Mouse (Mus musculus) midbrain, postnatal 0 days (tissue): ENCODE measurements at regions not wholly inside any gene's neighbourhood (a gene's known extent, or its start where the extent isn't known, plus 50 kb on each side); places are given as distances from the start of the nearest gene placed in this dataset.

Experiments
- ATAC-seq: fragments of 200-750 bp; cut with Nextera tagmentation; 2 replicates; pipeline ENCODE4 v1.8.0; 2017; ENCODE audit warnings: moderate number of reproducible peaks, mild to moderate bottlenecking, moderate TSS enrichment, moderate library complexity; ENCODE audit not compliant: low FRiP score
- DNase-seq: peaks from one replicate; pipeline ENCODE4 v3.0.0-alpha.2; 2015; ENCODE audit warnings: low spot score
- H3K27ac ChIP-seq: fragments of 300-500 bp; sonication (generic); 2 replicates; pipeline ENCODE4 v1.5.1; 2014; ENCODE audit warnings: low read depth, mild to moderate bottlenecking, low read length, mixed read lengths
- H3K27me3 ChIP-seq: fragments of 300-500 bp; sonication (generic); 2 replicates; pipeline ENCODE4 v1.6.1; 2014; ENCODE audit warnings: low read length, control low read depth, mixed read lengths; ENCODE audit not compliant: insufficient read depth
- H3K36me3 ChIP-seq: fragments of 300-500 bp; sonication (generic); 2 replicates; pipeline ENCODE4 v1.6.1; 2014; ENCODE audit warnings: low read length, control low read depth, mixed read lengths; ENCODE audit not compliant: insufficient read depth
- H3K4me1 ChIP-seq: fragments of 300-500 bp; sonication (generic); 2 replicates; pipeline ENCODE4 v1.6.1; 2014; ENCODE audit warnings: mild to moderate bottlenecking, control low read depth, antibody characterized with exemption, low read length, mixed read lengths; ENCODE audit not compliant: insufficient read depth
- H3K4me2 ChIP-seq: fragments of 300-500 bp; sonication (generic); 2 replicates; pipeline ENCODE4 v1.6.1; 2014; ENCODE audit warnings: low read depth, mild to moderate bottlenecking, low read length, mixed read lengths; ENCODE audit not compliant: poor library complexity, severe bottlenecking
- H3K4me3 ChIP-seq: fragments of 300-500 bp; sonication (generic); 2 replicates; pipeline ENCODE4 v1.5.1; 2014; ENCODE audit warnings: low read depth, mild to moderate bottlenecking, low read length, moderate library complexity
- H3K9ac ChIP-seq: fragments of 300-500 bp; sonication (generic); replicated peaks from 2 replicates; pipeline ENCODE4 v1.6.1; 2014; ENCODE audit warnings: mild to moderate bottlenecking, low read length, moderate library complexity, mixed read lengths; ENCODE audit not compliant: poor library complexity, severe bottlenecking
- H3K9me3 ChIP-seq: fragments of 300-500 bp; sonication (generic); 2 replicates; pipeline ENCODE4 v1.6.1; 2016; ENCODE audit warnings: low read length, control low read depth
- CTCF ChIP-seq: IDR thresholded peaks from 2 replicates; pipeline ENCODE4 v1.5.1; 2016; ENCODE audit warnings: antibody characterized with exemption, mild to moderate bottlenecking
- WGBS: fragments of 180-500 bp; shearing (Covaris S2); extraction: QIAGEN DNeasy Blood & Tissue Kit; methylation state at CpG from one replicate; pipeline ENCODE4 v1.1.7; 2014; 5-methylcytosine and 5-hydroxymethylcytosine counted together

DNA sequence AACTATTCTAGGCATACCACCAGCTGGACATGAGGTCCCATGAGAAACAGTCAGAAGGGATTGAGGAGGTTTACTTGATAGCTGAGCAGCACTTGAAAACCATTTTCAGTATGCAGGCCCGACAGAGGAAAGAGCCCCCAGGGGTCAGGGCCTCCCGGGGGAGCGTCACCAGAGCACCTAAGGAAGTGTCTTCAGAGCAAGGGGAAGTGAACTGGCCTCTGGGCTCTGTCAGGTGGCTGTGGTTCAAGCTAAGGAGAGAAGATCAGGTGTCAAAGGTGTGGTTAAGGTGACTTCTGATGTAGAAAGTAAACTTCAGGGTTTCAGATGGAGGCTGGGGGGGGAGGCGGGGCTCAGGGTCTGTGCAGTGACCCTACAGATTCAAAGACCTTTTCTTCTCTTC lies 57.3 kb downstream of the Bhlhe40 start:
- 59% methylated on average over 4 of the region's 4 CpGs for WGBS
- ATAC-seq (no peak), DNase-seq (no peak)
- Histone ChIP-seq H3K4me2 (no peak overlapping the region), H3K9me3 (no peaks in the 10 kb centered on the region), H3K36me3 (no peaks in the 10 kb centered on the region), H3K4me3 (no peak overlapping the region), H3K9ac (no peak overlapping the region), H3K4me1 (no peaks in the 10 kb centered on the region), H3K27ac (no peak overlapping the region), H3K27me3 (no peaks in the 10 kb centered on the region)
- no peak for TF ChIP-seq CTCF

DNA sequence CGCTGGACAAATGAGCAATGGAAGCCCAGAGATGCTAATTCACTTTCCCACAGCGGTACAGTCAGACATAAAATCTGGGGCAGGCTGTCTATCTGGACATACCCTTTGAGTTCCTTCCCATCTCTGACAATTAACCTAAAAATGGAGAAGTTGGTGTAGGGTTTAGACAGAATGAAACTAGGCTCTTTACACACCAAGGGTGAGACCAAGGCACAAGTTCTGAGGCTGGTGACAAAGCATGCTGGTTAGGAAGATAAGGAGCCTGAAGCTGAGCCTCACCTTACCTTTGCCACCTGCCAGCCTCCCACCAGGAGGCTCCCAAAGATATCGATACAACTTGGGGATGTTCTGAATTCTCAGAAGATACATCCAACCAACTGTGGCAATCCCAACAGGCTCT lies 58.5 kb downstream of the Bhlhe40 start:
- DNase-seq, result no peak
- 93% methylated on average over 3 of the region's 3 CpGs for WGBS
- no peaks in the 10 kb centered on the region for H3K36me3 ChIP-seq

DNA sequence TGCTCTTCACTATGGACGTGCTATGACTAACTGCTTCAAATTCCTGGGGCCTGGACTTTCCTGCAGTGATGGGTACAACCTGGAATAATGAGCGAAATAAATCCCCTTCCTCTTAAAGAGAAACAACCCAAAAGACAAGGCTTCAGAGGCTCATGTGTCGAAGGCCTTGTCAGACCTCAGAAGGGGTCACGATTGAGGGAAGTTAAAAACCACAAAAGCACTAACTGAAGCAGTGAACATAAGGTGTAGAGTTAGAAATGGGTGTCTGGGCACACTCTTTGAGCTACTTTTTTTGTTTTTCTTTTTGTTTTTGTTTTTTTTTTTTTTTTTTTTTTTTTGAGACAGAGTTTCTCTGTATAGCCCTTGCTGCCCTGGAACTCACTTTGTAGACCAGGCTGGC lies 59.5 kb downstream of the Bhlhe40 start:
- Histone ChIP-seq H3K36me3 (no peaks in the 10 kb centered on the region), H3K27me3 (no peaks in the 10 kb centered on the region), H3K9me3 (no peaks in the 10 kb centered on the region), H3K27ac (no peak overlapping the region), H3K4me1 (no peaks in the 10 kb centered on the region), H3K4me2 (no peak overlapping the region), H3K4me3 (no peak overlapping the region), H3K9ac (no peak overlapping the region)
- ATAC-seq (no peak), DNase-seq (no peak)
- TF ChIP-seq CTCF, result no peak
- 83% methylated on average over 4 of the region's 4 CpGs for WGBS

More for the DNA sequence above, 58.5 kb downstream of the Bhlhe40 start:
- no peaks in the 10 kb centered on the region for H3K27me3 ChIP-seq
- TF ChIP-seq CTCF, result no peak
- H3K27ac ChIP-seq, result no peak overlapping the region
- H3K9me3 ChIP-seq, result no peaks in the 10 kb centered on the region
- H3K4me3 ChIP-seq, result no peak overlapping the region
- no peak overlapping the region for H3K4me2 ChIP-seq
- ATAC-seq, result no peak
- no peaks in the 10 kb centered on the region for H3K4me1 ChIP-seq
- no peak overlapping the region for H3K9ac ChIP-seq

DNA sequence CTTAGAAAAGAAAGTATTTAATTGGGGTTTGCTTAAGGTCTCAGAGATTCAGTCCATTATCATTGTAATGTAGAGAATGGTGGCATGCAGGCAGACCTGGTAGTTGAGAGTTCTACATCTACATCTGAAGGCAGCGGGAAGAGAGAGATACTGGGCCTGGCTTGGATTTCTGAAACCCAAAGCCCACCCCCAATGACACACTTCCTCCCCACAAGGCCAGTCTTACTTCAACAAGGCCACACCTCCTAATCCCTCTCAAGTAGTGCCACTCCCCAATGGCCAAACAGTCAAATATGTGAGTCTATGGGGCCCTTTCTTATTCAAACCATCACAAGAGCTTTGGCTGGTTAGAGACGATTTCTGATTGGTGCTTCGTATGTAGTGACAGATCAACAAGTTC lies 60.5 kb downstream of the Bhlhe40 start:
- no peak overlapping the region for H3K4me2 ChIP-seq
- no peak for DNase-seq
- no peak for ATAC-seq
- TF ChIP-seq CTCF, result no peak
- H3K27me3 ChIP-seq, result no peaks in the 10 kb centered on the region
- H3K36me3 ChIP-seq, result no peaks in the 10 kb centered on the region
- H3K4me3 ChIP-seq, result no peak overlapping the region
- no peak overlapping the region for H3K27ac ChIP-seq
- no peaks in the 10 kb centered on the region for H3K4me1 ChIP-seq
- WGBS, result 87% methylated on average over 3 of the region's 3 CpGs
- no peaks in the 10 kb centered on the region for H3K9me3 ChIP-seq
- no peak overlapping the region for H3K9ac ChIP-seq

DNA sequence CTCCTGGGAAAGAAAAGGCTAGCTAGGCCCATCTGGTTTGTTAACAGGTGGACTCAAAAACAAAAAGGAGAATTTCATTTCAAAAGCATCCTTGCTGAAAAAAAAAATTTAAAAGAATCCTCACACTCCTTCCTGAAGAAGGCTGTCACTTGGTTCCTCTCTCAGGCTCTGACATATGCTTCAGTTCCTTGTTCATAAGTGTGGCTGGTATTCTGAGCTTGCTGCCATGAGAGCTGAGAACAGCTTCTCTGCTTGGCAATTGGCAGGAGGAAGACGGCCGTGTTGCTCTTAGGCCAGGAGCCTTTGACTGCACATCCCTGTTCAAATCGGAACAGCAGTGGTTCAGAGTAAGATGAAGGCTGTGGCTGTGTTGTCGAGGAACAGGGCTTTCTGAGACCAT lies 61.1 kb downstream of the Bhlhe40 start:
- no peaks in the 10 kb centered on the region for H3K27me3 ChIP-seq
- DNase-seq, result no peak
- no peak overlapping the region for H3K9ac ChIP-seq
- no peaks in the 10 kb centered on the region for H3K36me3 ChIP-seq
- TF ChIP-seq CTCF, result no peak
- H3K4me3 ChIP-seq, result no peak overlapping the region
- no peak overlapping the region for H3K27ac ChIP-seq
- no peak for ATAC-seq
- H3K4me2 ChIP-seq, result no peak overlapping the region
- H3K9me3 ChIP-seq, result no peaks in the 10 kb centered on the region
- WGBS, result 82% methylated on average over 4 of the region's 4 CpGs
- no peaks in the 10 kb centered on the region for H3K4me1 ChIP-seq

GRCm38 (mm10) chr6:108723236-108723635 lies 59.7 kb upstream of the Arl8b start:
- no peak for ATAC-seq
- 77% methylated on average over 2 of the region's 2 CpGs for WGBS
- no peaks in the 10 kb centered on the region for H3K36me3 ChIP-seq

More at GRCm38 (mm10) chr6:108723236-108723635, 59.7 kb upstream of the Arl8b start:
- Histone ChIP-seq H3K27me3 (no peaks in the 10 kb centered on the region), H3K9me3 (no peaks in the 10 kb centered on the region), H3K4me2 (no peak overlapping the region), H3K9ac (no peak overlapping the region), H3K27ac (no peak overlapping the region), H3K4me3 (no peak overlapping the region), H3K4me1 (no peaks in the 10 kb centered on the region)
- no peak for DNase-seq
- no peak for TF ChIP-seq CTCF
